Mouse (Mus musculus): ENCODE measurements around the gene Tmem129. TPM values are rescaled to one million over a fixed set of nuclear protein-coding genes. Genes with fewer than 3 reads are reported as not detected.

Gene Tmem129
- polyA plus RNA-seq, 1 experiment, result 27.2 TPM

- no peaks in the 10 kb centered on the region for H3K27me3 ChIP-seq (ENCODE audit: control insufficient read depth, insufficient read depth, insufficient read length)
- H3K79me2 ChIP-seq (ENCODE audit: control insufficient read depth, insufficient read depth), result no peaks in the 10 kb centered on the region
- no peak overlapping the region for H3K4me3 ChIP-seq
- TF ChIP-seq TCF12 (IDR thresholded peaks at IDR 0.05; ENCODE audit: insufficient read depth, poor library complexity, severe bottlenecking), result no peak
- no peak for TF ChIP-seq CEBPB (IDR thresholded peaks at IDR 0.05; ENCODE audit: insufficient read depth, poor library complexity, severe bottlenecking)
- TF ChIP-seq REST (IDR thresholded peaks at IDR 0.05; ENCODE audit: insufficient read depth, insufficient read length), result no peak
- no peak for TF ChIP-seq POLR2A (IDR thresholded peaks at IDR 0.05; ENCODE audit: insufficient read length, low read depth)
- TF ChIP-seq USF1 (IDR thresholded peaks at IDR 0.05; ENCODE audit: low read depth), result no peak
- no peak for TF ChIP-seq MYOG (IDR thresholded peaks at IDR 0.05; ENCODE audit: control insufficient read depth in 1 of 3, insufficient read depth in 1 of 3, insufficient read length in 2 of 3, low read depth in 2 of 3)
- no peak for TF ChIP-seq TCF3 (IDR thresholded peaks at IDR 0.05; ENCODE audit: insufficient read length, low read depth)
- TF ChIP-seq POLR2AphosphoS2 (IDR thresholded peaks at IDR 0.05; ENCODE audit: insufficient read length, low read depth), result no peak
- no peak for TF ChIP-seq MAX (IDR thresholded peaks at IDR 0.05; ENCODE audit: low read depth)
- no peak for TF ChIP-seq SRF (IDR thresholded peaks at IDR 0.05; ENCODE audit: control insufficient read depth, insufficient read length, low read depth)
- no peak for TF ChIP-seq E2F4 (IDR thresholded peaks at IDR 0.05; ENCODE audit: insufficient read depth)
- no peak for TF ChIP-seq MYOD1 (IDR thresholded peaks at IDR 0.05; ENCODE audit: control insufficient read depth in 1 of 3, insufficient read length in 2 of 3, low read depth in 2 of 3)
- H3ac ChIP-seq (ENCODE audit: control insufficient read depth, insufficient read length), result no peak overlapping the region
- H3K4me2 ChIP-seq (ENCODE audit: low read depth), result no peak overlapping the region
- H3K36me3 ChIP-seq (ENCODE audit: control insufficient read depth, insufficient read depth), result no peaks in the 10 kb centered on the region
Observed at GRCm38 (mm10) chr5:33681044-33681443, 22.8 kb upstream of the Tmem129 start.

- no peaks in the 10 kb centered on the region for H3K36me3 ChIP-seq (ENCODE audit: control insufficient read depth, insufficient read depth)
- no peaks in the 10 kb centered on the region for H3K79me2 ChIP-seq (ENCODE audit: control insufficient read depth, insufficient read depth)
- H3K4me2 ChIP-seq (ENCODE audit: low read depth), result no peak overlapping the region
- no peak overlapping the region for H3K4me3 ChIP-seq
- TF ChIP-seq TCF3 (IDR thresholded peaks at IDR 0.05; ENCODE audit: insufficient read length, low read depth) (no peak), TCF12 (IDR thresholded peaks at IDR 0.05; ENCODE audit: insufficient read depth, poor library complexity, severe bottlenecking) (no peak), SRF (IDR thresholded peaks at IDR 0.05; ENCODE audit: control insufficient read depth, insufficient read length, low read depth) (no peak), MYOG (IDR thresholded peaks at IDR 0.05; ENCODE audit: control insufficient read depth in 1 of 3, insufficient read depth in 1 of 3, insufficient read length in 2 of 3, low read depth in 2 of 3) (no peak), REST (IDR thresholded peaks at IDR 0.05; ENCODE audit: insufficient read depth, insufficient read length) (no peak), E2F4 (IDR thresholded peaks at IDR 0.05; ENCODE audit: insufficient read depth) (no peak)
- H3K27me3 ChIP-seq (ENCODE audit: control insufficient read depth, insufficient read depth, insufficient read length), result no peaks in the 10 kb centered on the region
- no peak overlapping the region for H3ac ChIP-seq (ENCODE audit: control insufficient read depth, insufficient read length)
Observed at GRCm38 (mm10) chr5:33678244-33678643, 20.0 kb upstream of the Tmem129 start.

- H3K4me3 ChIP-seq, result no peak overlapping the region
- no peaks in the 10 kb centered on the region for H3K79me2 ChIP-seq (ENCODE audit: control insufficient read depth, insufficient read depth)
- H3K4me2 ChIP-seq (ENCODE audit: low read depth), result no peak overlapping the region
- H3ac ChIP-seq (ENCODE audit: control insufficient read depth, insufficient read length), result no peak overlapping the region
- no peaks in the 10 kb centered on the region for H3K27me3 ChIP-seq (ENCODE audit: control insufficient read depth, insufficient read depth, insufficient read length)
- TF ChIP-seq SRF (IDR thresholded peaks at IDR 0.05; ENCODE audit: control insufficient read depth, insufficient read length, low read depth), result no peak
- TF ChIP-seq USF1 (IDR thresholded peaks at IDR 0.05; ENCODE audit: low read depth), result no peak
- no peak for TF ChIP-seq MAX (IDR thresholded peaks at IDR 0.05; ENCODE audit: low read depth)
- TF ChIP-seq POLR2AphosphoS2 (IDR thresholded peaks at IDR 0.05; ENCODE audit: insufficient read length, low read depth), result no peak
- TF ChIP-seq MYOG (IDR thresholded peaks at IDR 0.05; ENCODE audit: control insufficient read depth in 1 of 3, insufficient read depth in 1 of 3, insufficient read length in 2 of 3, low read depth in 2 of 3), result no peak
- TF ChIP-seq E2F4 (IDR thresholded peaks at IDR 0.05; ENCODE audit: insufficient read depth), result no peak
- no peak for TF ChIP-seq MYOD1 (IDR thresholded peaks at IDR 0.05; ENCODE audit: control insufficient read depth in 1 of 3, insufficient read length in 2 of 3, low read depth in 2 of 3)
- TF ChIP-seq TCF3 (IDR thresholded peaks at IDR 0.05; ENCODE audit: insufficient read length, low read depth), result no peak
- TF ChIP-seq TCF12 (IDR thresholded peaks at IDR 0.05; ENCODE audit: insufficient read depth, poor library complexity, severe bottlenecking), result no peak
- no peak for TF ChIP-seq REST (IDR thresholded peaks at IDR 0.05; ENCODE audit: insufficient read depth, insufficient read length)
- H3K36me3 ChIP-seq (ENCODE audit: control insufficient read depth, insufficient read depth), result no peaks in the 10 kb centered on the region
Observed at GRCm38 (mm10) chr5:33675964-33676363, 17.7 kb upstream of the Tmem129 start.

GRCm38 (mm10) chr5:33674439-33674838, 16.2 kb upstream of the Tmem129 start:
- Histone ChIP-seq H3K4me2 (ENCODE audit: low read depth) (no peak overlapping the region), H3K4me3 (no peak overlapping the region), H3K79me2 (ENCODE audit: control insufficient read depth, insufficient read depth) (no peaks in the 10 kb centered on the region), H3K27me3 (ENCODE audit: control insufficient read depth, insufficient read depth, insufficient read length) (no peaks in the 10 kb centered on the region), H3ac (ENCODE audit: control insufficient read depth, insufficient read length) (no peak overlapping the region), H3K36me3 (ENCODE audit: control insufficient read depth, insufficient read depth) (peaks cover 2% of the 10 kb centered on the region)
- TF ChIP-seq POLR2A (IDR thresholded peaks at IDR 0.05; ENCODE audit: insufficient read length, low read depth) (no peak), POLR2AphosphoS2 (IDR thresholded peaks at IDR 0.05; ENCODE audit: insufficient read length, low read depth) (peak; percentile 58)

GRCm38 (mm10) chr5:33671659-33672058, 13.4 kb upstream of the Tmem129 start:
- H3ac ChIP-seq (ENCODE audit: control insufficient read depth, insufficient read length), result no peak overlapping the region
- H3K27me3 ChIP-seq (ENCODE audit: control insufficient read depth, insufficient read depth, insufficient read length), result no peaks in the 10 kb centered on the region
- H3K79me2 ChIP-seq (ENCODE audit: control insufficient read depth, insufficient read depth), result no peaks in the 10 kb centered on the region
- TF ChIP-seq POLR2AphosphoS2 (IDR thresholded peaks at IDR 0.05; ENCODE audit: insufficient read length, low read depth) (no peak), REST (IDR thresholded peaks at IDR 0.05; ENCODE audit: insufficient read depth, insufficient read length) (no peak), MYOG (IDR thresholded peaks at IDR 0.05; ENCODE audit: control insufficient read depth in 1 of 3, insufficient read depth in 1 of 3, insufficient read length in 2 of 3, low read depth in 2 of 3) (no peak), TCF3 (IDR thresholded peaks at IDR 0.05; ENCODE audit: insufficient read length, low read depth) (no peak), CEBPB (IDR thresholded peaks at IDR 0.05; ENCODE audit: insufficient read depth, poor library complexity, severe bottlenecking) (no peak), MYOD1 (IDR thresholded peaks at IDR 0.05; ENCODE audit: control insufficient read depth in 1 of 3, insufficient read length in 2 of 3, low read depth in 2 of 3) (no peak)
- no peak overlapping the region for H3K4me3 ChIP-seq
- H3K36me3 ChIP-seq (ENCODE audit: control insufficient read depth, insufficient read depth), result peaks cover 14% of the 10 kb centered on the region
- no peak overlapping the region for H3K4me2 ChIP-seq (ENCODE audit: low read depth)
